Mouse (Mus musculus): Measurements from ENCODE around the gene Stxbp4.

Gene Stxbp4

GRCm38 (mm10) chr11:90650231-90650885 lies 12.5 kb upstream of the Stxbp4 start:
- in situ Hi-C loops (cut with MboI, MseI): no loop called here

- in situ Hi-C loops (cut with MboI, MseI): no loop called here
These were observed 11.9 kb upstream of the Stxbp4 start for GRCm38 (mm10) chr11:90649777-90650176.

- in situ Hi-C loops (cut with MboI, MseI): no loop called here
These were observed 487 bp upstream of the Stxbp4 start for GRCm38 (mm10) chr11:90638312-90638830.

- in situ Hi-C loops (cut with MboI, MseI): no loop called here
These were observed 3.2 kb downstream of the Stxbp4 start for GRCm38 (mm10) chr11:90634661-90635060.

DNA sequence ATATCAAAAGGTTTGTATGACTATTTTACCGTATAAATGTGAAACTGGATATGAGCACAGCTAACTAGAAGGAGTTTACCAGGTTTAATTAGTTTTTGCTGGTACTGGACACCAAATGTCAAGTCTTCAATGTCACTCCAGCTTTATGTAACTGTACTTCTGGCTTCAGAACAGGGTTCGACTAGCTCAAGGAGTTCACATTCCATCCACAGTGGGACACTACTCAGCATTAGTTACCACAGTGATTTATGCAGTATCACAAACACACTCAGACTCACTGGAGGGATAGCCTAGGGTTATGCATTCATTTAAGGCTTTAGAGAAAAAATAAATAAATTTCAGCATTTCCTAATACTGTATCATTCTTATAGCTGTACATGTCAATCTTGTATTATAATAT lies 5.4 kb downstream of the Stxbp4 start:
- in situ Hi-C loops (cut with MboI, MseI): no loop called here

DNA sequence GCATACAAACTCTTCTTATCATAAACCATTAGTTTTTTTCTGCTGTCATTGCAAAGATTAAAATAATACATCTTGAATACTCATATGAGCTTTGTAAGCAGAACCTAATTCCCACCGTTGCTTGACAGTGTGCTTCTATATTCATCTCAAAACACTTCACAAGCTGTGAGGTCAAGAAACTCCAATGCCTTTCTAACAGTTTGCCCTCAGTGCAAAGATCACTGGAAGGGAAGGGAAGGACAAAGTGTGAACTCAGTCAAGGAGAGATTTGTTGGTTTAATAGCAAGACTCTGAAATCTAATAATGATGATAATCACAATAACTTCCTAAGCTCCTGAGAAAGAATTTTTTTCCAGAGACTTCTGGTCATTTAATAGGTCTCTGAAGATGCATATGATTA lies 10.1 kb downstream of the Stxbp4 start:
- in situ Hi-C loops (cut with MboI, MseI): no loop called here

- in situ Hi-C loops (cut with MboI, MseI): no loop called here
These were observed 12.7 kb downstream of the Stxbp4 start for GRCm38 (mm10) chr11:90625174-90625573.

GRCm38 (mm10) chr11:90623477-90623876 lies 14.4 kb downstream of the Stxbp4 start:
- in situ Hi-C loops (cut with MboI, MseI): loop anchor here (25.0 kb wide), 1 partner anchor 261 kb away; no protein-coding TSS in a partner anchor

- in situ Hi-C loops (cut with MboI, MseI): loop anchor here (25.0 kb wide), 1 partner anchor 260 kb away; no protein-coding TSS in a partner anchor
These were observed 15.4 kb downstream of the Stxbp4 start for GRCm38 (mm10) chr11:90622500-90622899.

DNA sequence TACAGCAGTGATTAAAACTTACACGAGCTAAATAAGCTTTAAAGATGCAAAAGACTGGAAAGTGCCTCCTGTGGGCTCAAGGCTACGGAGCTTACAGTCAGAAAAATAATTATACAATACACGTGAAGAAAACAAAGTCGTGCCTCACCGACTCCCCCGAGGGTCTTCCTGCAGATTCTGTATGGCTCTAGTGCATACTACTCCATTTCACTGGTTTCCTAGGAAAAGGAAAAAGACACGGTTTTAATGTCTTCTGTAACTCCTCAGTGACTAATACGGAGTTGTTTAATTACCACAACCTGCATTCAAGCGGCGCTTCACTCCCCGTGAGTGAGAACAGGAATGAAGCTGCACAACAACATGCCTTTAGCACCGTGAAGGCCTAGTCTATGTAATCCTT lies 15.8 kb downstream of the Stxbp4 start:
- in situ Hi-C loops (cut with MboI, MseI): loop anchor here (25.0 kb wide), 1 partner anchor 260 kb away; no protein-coding TSS in a partner anchor

GRCm38 (mm10) chr11:90616431-90616830 lies 21.5 kb downstream of the Stxbp4 start:
- in situ Hi-C loops (cut with MboI, MseI): loop anchor here (5.0 to 25.0 kb wide), 3 partner anchors 254 to 424 kb away; no protein-coding TSS in a partner anchor

DNA sequence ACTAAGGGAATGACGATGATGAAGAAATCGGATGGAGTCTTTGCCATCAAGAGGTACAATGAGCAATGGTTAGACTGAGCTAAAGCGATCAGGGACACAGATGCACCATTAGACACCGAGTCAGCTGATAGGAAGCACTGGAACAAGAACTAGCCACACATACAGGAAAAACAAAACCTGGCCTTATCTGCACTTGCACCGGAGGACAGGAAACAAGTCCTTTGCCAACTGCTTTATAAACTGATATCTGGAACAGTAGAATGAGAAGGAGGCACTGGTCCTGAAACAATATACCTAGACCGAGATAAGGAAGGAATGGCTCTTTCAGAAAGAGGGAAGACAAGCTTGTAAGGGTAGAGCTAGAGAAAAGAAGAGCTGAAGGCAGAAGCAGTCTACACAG lies 23.1 kb downstream of the Stxbp4 start:
- in situ Hi-C loops (cut with MboI, MseI): loop anchor here (5.0 to 25.0 kb wide), 3 partner anchors 252 to 422 kb away; no protein-coding TSS in a partner anchor

DNA sequence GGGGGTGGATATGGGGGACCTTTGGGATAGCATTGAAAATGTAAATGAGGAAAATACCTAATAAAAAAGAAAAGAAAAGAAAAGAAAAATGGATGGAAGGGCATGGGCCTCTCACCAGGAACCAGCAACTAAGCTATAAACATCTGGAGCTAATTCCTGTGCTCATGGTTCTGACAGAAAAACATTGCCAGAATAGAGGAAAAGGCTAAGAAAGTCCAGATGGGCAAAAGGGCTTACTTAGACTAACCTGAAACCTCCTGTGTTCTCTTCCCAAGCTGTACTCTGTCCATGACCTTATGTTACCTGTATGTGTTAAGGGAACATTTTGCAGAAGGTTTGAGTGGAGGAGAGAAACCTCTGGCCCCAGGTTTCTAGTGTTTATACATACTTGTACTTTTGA lies 25.8 kb downstream of the Stxbp4 start:
- in situ Hi-C loops (cut with MboI, MseI): loop anchor here (10.0 to 25.0 kb wide), 2 partner anchors 250 to 307 kb away; no protein-coding TSS in a partner anchor

- in situ Hi-C loops (cut with MboI, MseI): loop anchor here (25.0 kb wide), 1 partner anchor 241 kb away; no protein-coding TSS in a partner anchor
These were observed 34.8 kb downstream of the Stxbp4 start for GRCm38 (mm10) chr11:90603066-90603465.

- in situ Hi-C loops (cut with MboI, MseI): no loop called here
These were observed 42.1 kb downstream of the Stxbp4 start for GRCm38 (mm10) chr11:90595826-90596225.

DNA sequence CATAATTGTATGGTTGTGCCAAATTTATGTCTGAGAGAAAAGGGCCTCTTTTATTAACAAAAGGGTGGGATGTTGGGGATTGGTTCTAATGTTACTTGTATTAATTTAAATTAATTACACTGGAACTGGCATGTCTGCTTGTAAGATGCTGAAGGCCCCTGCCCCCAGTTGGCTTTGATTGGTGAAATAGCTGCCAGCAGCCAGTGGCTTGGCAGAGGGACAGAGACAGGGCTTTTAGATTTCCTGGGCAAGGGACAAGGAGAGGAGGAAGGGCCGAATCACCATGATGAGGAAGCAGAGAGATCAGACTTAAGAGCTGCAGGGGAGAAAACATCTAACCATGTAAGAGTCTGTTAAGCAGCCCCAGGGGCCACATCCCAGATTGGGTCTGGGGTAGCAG lies 46.9 kb downstream of the Stxbp4 start:
- in situ Hi-C loops (cut with MboI, MseI): no loop called here

GRCm38 (mm10) chr11:90586203-90586602 lies 51.7 kb downstream of the Stxbp4 start:
- in situ Hi-C loops (cut with MboI, MseI): no loop called here

- in situ Hi-C loops (cut with MboI, MseI): no loop called here
These were observed 52.1 kb downstream of the Stxbp4 start for GRCm38 (mm10) chr11:90585754-90586153.

GRCm38 (mm10) chr11:90577057-90577780 lies 60.7 kb downstream of the Stxbp4 start:
- in situ Hi-C loops (cut with MboI, MseI): no loop called here

DNA sequence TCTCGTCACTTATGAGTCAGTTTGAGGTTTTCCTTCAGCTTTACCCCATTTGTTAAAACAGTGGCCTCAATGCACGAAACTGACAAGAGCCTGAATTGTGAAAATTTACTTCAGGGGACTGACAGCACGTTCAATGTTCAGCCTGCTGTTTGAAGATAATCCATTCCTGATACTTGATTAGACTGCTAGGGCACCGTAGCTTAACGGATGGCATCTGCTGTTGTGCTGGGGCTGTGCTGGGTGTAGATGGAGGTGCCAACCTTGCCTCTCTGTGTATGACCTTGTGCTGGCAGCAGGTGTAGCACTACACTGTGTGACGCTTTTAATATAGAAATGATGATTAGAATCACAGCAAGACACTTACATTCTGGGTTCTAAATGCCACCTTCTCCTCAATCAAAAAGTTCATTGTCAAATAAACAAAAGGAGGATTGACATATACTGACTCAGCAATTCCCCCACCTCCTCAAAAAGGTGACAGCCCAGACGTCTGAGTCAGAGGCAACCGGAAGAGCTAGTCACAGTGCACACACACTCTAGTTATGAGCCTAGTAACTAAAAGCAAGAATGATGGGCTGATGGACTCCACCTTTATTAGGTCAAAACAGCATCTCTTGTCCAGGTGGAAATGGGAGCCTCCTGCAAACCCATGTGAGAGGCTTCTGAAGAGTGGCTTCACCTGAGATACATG lies 61.5 kb downstream of the Stxbp4 start:
- in situ Hi-C loops (cut with MboI, MseI): no loop called here

DNA sequence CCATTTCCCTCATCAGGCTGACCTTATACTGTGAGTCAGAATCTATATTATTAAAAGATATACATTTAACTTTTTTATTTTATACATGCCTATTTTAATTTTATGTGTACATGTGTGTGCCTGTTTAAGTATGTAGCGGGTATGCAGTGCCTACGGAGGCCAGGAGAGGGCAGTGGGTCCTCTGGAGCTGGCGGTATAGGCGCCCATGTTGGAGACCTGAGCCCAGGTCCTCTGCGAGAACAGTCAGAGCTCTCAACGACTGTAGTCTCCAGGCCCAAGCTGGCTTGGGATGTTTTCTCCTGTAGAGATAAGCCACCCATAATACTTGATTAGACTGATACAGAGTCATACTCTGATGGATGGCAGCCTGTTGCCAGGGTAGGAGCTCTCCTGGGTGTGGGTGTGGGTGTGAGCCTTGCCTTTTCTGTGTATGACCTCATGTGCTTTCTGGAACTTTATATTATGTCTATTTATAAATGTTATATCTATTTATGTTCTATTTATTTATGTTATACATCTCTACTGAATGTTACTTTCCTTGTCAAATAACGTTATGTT lies 62.3 kb downstream of the Stxbp4 start:
- in situ Hi-C loops (cut with MboI, MseI): no loop called here
